Mouse (Mus musculus): Measurements from ENCODE around the gene Nacc2.

DNA sequence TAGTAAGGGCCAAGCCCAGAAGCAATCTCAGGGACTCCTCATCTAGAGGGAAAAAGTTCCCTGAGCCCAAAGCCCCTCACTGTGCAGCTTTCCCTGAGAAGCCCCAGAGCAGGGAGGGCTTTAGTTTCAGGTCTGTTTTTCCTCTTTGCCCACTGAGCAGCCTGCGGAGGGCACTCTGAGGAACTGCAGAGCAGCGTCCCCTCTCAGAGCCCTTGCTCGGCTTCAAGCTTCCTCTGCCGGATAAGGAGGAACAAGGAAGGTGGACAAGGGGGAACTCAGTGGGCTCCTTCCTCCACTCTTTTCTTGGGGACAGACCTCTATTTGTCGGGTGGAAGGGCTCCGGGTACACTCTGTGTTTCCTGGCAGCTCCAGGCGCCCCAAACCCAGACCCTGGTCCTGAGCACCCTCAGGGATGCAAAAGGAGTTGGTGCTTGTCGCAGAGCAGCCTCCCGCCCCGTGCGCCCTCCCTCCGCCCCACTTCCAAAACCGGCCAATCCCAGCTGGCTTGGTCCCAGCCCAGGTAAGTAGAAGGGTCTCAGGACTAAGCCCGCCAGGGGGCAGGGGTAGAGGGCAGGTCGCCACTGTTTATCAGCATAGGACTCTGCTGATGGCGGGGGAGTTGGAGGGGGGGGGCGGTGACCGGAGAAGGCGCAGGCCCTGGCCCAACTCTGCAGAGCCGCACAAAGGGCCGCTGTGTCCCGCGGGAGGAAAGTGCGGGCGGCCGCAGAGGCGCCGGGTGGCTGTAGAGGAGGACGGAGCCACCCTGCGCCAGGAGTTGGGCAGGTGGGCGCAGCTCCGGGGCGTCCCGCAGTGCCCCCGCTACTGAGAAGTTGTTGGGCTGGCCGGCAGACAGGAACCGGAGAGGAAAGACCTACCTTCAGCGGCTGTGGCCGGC lies 31.9 kb downstream of the Nacc2 start:
- TF ChIP-seq CTCF (conservative IDR thresholded peaks at IDR 0.05; ENCODE audit: insufficient read depth, insufficient read length, low read depth, low read length) (no peak), POLR2A (IDR thresholded peaks at IDR 0.05; ENCODE audit: low read depth, low read length) (no peak)
